Mouse (Mus musculus): ENCODE data around the gene Apba1. TPM values are rescaled to one million over a fixed set of nuclear protein-coding genes. Genes with fewer than 3 reads are reported as not detected.
A peak's percentile ranks its signal among the peaks of the same experiment; 100 is the strongest.

The Apba1 gene
- polyA plus RNA-seq, 1 experiment, result 80.4 TPM

- no peak overlapping the region for H3K4me3 ChIP-seq (replicated peaks; ENCODE audit: insufficient read depth, low read depth, low read length)
- no peak overlapping the region for H3K27ac ChIP-seq (ENCODE audit: insufficient read depth, low read length)
- TF ChIP-seq POLR2A (IDR thresholded peaks at IDR 0.05; ENCODE audit: borderline replicate concordance, insufficient read depth, low read length), result no peak
- TF ChIP-seq CTCF (IDR thresholded peaks at IDR 0.05; ENCODE audit: borderline replicate concordance, insufficient read depth, low read depth, low read length), result no peak
Observed at GRCm38 (mm10) chr19:23896915-23897314, 138.2 kb downstream of the Apba1 start.

GRCm38 (mm10) chr19:23898501-23898900, 139.8 kb downstream of the Apba1 start:
- H3K4me1 ChIP-seq (ENCODE audit: control insufficient read depth, insufficient read depth, low read length), result peaks cover 9% of the 10 kb centered on the region; the same call in 1 of the 2 replicates
- 67% methylated on average over 11 of the region's 11 CpGs for WGBS
- no peak for DNase-seq
- no peaks in the 10 kb centered on the region for H3K27me3 ChIP-seq (ENCODE audit: control insufficient read depth, insufficient read depth, low read length)
- H3K27ac ChIP-seq (ENCODE audit: insufficient read depth, low read length), result no peak overlapping the region
- TF ChIP-seq CTCF (IDR thresholded peaks at IDR 0.05; ENCODE audit: borderline replicate concordance, insufficient read depth, low read depth, low read length), result no peak
- no peak for TF ChIP-seq POLR2A (IDR thresholded peaks at IDR 0.05; ENCODE audit: borderline replicate concordance, insufficient read depth, low read length)
- no peak overlapping the region for H3K4me3 ChIP-seq (replicated peaks; ENCODE audit: insufficient read depth, low read depth, low read length)

More at GRCm38 (mm10) chr19:23896915-23897314, 138.2 kb downstream of the Apba1 start:
- no peaks in the 10 kb centered on the region for H3K27me3 ChIP-seq (ENCODE audit: control insufficient read depth, insufficient read depth, low read length)
- no peak for DNase-seq
- WGBS, result 65% methylated on average over 8 of the region's 8 CpGs
- H3K4me1 ChIP-seq (ENCODE audit: control insufficient read depth, insufficient read depth, low read length), result peaks cover 2% of the 10 kb centered on the region; the same call in 1 of the 2 replicates

- Histone ChIP-seq H3K4me1 (ENCODE audit: control insufficient read depth, insufficient read depth, low read length) (peaks cover 9% of the 10 kb centered on the region; the same call in 1 of the 2 replicates), H3K27ac (ENCODE audit: insufficient read depth, low read length) (no peak overlapping the region), H3K4me3 (replicated peaks; ENCODE audit: insufficient read depth, low read depth, low read length) (no peak overlapping the region), H3K27me3 (ENCODE audit: control insufficient read depth, insufficient read depth, low read length) (no peaks in the 10 kb centered on the region)
- TF ChIP-seq CTCF (IDR thresholded peaks at IDR 0.05; ENCODE audit: borderline replicate concordance, insufficient read depth, low read depth, low read length) (peak; percentile 63), POLR2A (IDR thresholded peaks at IDR 0.05; ENCODE audit: borderline replicate concordance, insufficient read depth, low read length) (no peak)
- WGBS, result 95% methylated on average over 3 of the region's 3 CpGs
- peak; percentile 38 to 53 for DNase-seq
Observed at GRCm38 (mm10) chr19:23901177-23901576, 142.5 kb downstream of the Apba1 start.

- no peak for TF ChIP-seq POLR2A (IDR thresholded peaks at IDR 0.05; ENCODE audit: borderline replicate concordance, insufficient read depth, low read length)
- no peak for TF ChIP-seq CTCF (IDR thresholded peaks at IDR 0.05; ENCODE audit: borderline replicate concordance, insufficient read depth, low read depth, low read length)
- H3K4me3 ChIP-seq (replicated peaks; ENCODE audit: insufficient read depth, low read depth, low read length), result no peak overlapping the region
- no peak overlapping the region for H3K27ac ChIP-seq (ENCODE audit: insufficient read depth, low read length)
- peaks cover 9% of the 10 kb centered on the region; the same call in 1 of the 2 replicates for H3K4me1 ChIP-seq (ENCODE audit: control insufficient read depth, insufficient read depth, low read length)
- DNase-seq, result no peak
- H3K27me3 ChIP-seq (ENCODE audit: control insufficient read depth, insufficient read depth, low read length), result no peaks in the 10 kb centered on the region
- WGBS, result 83% methylated on average over 4 of the region's 4 CpGs
Observed at GRCm38 (mm10) chr19:23901768-23902167, 143.1 kb downstream of the Apba1 start.

GRCm38 (mm10) chr19:23903066-23903465, 144.4 kb downstream of the Apba1 start:
- WGBS, result 26% methylated on average over 7 of the region's 7 CpGs
- H3K4me3 ChIP-seq (replicated peaks; ENCODE audit: insufficient read depth, low read depth, low read length), result no peak overlapping the region
- DNase-seq, result peak in 1 of 2 experiments; percentile 39
- TF ChIP-seq CTCF (IDR thresholded peaks at IDR 0.05; ENCODE audit: borderline replicate concordance, insufficient read depth, low read depth, low read length), result no peak
- TF ChIP-seq POLR2A (IDR thresholded peaks at IDR 0.05; ENCODE audit: borderline replicate concordance, insufficient read depth, low read length), result no peak
- H3K27me3 ChIP-seq (ENCODE audit: control insufficient read depth, insufficient read depth, low read length), result no peaks in the 10 kb centered on the region
- peaks cover 9% of the 10 kb centered on the region; the same call in 1 of the 2 replicates for H3K4me1 ChIP-seq (ENCODE audit: control insufficient read depth, insufficient read depth, low read length)
- H3K27ac ChIP-seq (ENCODE audit: insufficient read depth, low read length), result no peak overlapping the region

GRCm38 (mm10) chr19:23904922-23905321, 146.2 kb downstream of the Apba1 start:
- WGBS, result 85% methylated on average over 4 of the region's 4 CpGs
- Histone ChIP-seq H3K4me3 (replicated peaks; ENCODE audit: insufficient read depth, low read depth, low read length) (no peak overlapping the region), H3K27ac (ENCODE audit: insufficient read depth, low read length) (no peak overlapping the region), H3K4me1 (ENCODE audit: control insufficient read depth, insufficient read depth, low read length) (peaks cover 9% of the 10 kb centered on the region; the same call in 1 of the 2 replicates), H3K27me3 (ENCODE audit: control insufficient read depth, insufficient read depth, low read length) (no peaks in the 10 kb centered on the region)
- no peak for TF ChIP-seq CTCF (IDR thresholded peaks at IDR 0.05; ENCODE audit: borderline replicate concordance, insufficient read depth, low read depth, low read length)
- no peak for TF ChIP-seq POLR2A (IDR thresholded peaks at IDR 0.05; ENCODE audit: borderline replicate concordance, insufficient read depth, low read length)
- DNase-seq, result no peak

- no peak for TF ChIP-seq CTCF (IDR thresholded peaks at IDR 0.05; ENCODE audit: borderline replicate concordance, insufficient read depth, low read depth, low read length)
- TF ChIP-seq POLR2A (IDR thresholded peaks at IDR 0.05; ENCODE audit: borderline replicate concordance, insufficient read depth, low read length), result no peak
- H3K4me1 ChIP-seq (ENCODE audit: control insufficient read depth, insufficient read depth, low read length), result peaks cover 12% of the 10 kb centered on the region; the same call in 1 of the 2 replicates
- no peaks in the 10 kb centered on the region for H3K27me3 ChIP-seq (ENCODE audit: control insufficient read depth, insufficient read depth, low read length)
- DNase-seq, result no peak
- WGBS, result 78% methylated on average over 5 of the region's 5 CpGs
- H3K4me3 ChIP-seq (replicated peaks; ENCODE audit: insufficient read depth, low read depth, low read length), result no peak overlapping the region
- H3K27ac ChIP-seq (ENCODE audit: insufficient read depth, low read length), result no peak overlapping the region
Observed at GRCm38 (mm10) chr19:23905772-23906171, 147.1 kb downstream of the Apba1 start.

- no peak for DNase-seq
- WGBS, result 57% methylated on average over 4 of the region's 4 CpGs
- H3K4me1 ChIP-seq (ENCODE audit: control insufficient read depth, insufficient read depth, low read length), result 0 out of 2 replicates have a peak, but pooled peaks cover 4% of the 10 kb centered on the region
- no peak overlapping the region for H3K4me3 ChIP-seq (replicated peaks; ENCODE audit: insufficient read depth, low read depth, low read length)
- H3K27me3 ChIP-seq (ENCODE audit: control insufficient read depth, insufficient read depth, low read length), result no peaks in the 10 kb centered on the region
- TF ChIP-seq CTCF (IDR thresholded peaks at IDR 0.05; ENCODE audit: borderline replicate concordance, insufficient read depth, low read depth, low read length), result no peak
- no peak for TF ChIP-seq POLR2A (IDR thresholded peaks at IDR 0.05; ENCODE audit: borderline replicate concordance, insufficient read depth, low read length)
- no peak overlapping the region for H3K27ac ChIP-seq (ENCODE audit: insufficient read depth, low read length)
Observed at GRCm38 (mm10) chr19:23910345-23910744, 151.7 kb downstream of the Apba1 start.

Data from cerebellum, adult 2 months (tissue).